Mouse (Mus musculus) E14TG2a.4 (cell line): ENCODE results near the gene Ankrd45.

ENCODE experiments used
- CTCF ChIP-seq: conservative IDR thresholded peaks from 2 replicates; pipeline ENCODE4 v1.5.1; 2014; ENCODE audit warnings: low read length
- NANOG ChIP-seq: IDR thresholded peaks from 2 replicates; pipeline ENCODE4 v1.6.1; 2014; ENCODE audit warnings: borderline replicate concordance, low read length, mixed read lengths

GRCm38 (mm10) chr1:161139496-161139895 lies 3.0 kb upstream of the Ankrd45 start:
- TF ChIP-seq CTCF (no peak), NANOG (no peak)
